Mouse (Mus musculus) olfactory bulb, adult 2 months (tissue): ENCODE measurements around the gene Zfp324.

Experiments used
- CTCF ChIP-seq: fragments of 200-500 bp; IDR thresholded peaks from 2 replicates; pipeline ENCODE4 v1.5.1; 2012; ENCODE audit warnings: low read depth, mild to moderate bottlenecking, low read length, moderate library complexity; ENCODE audit not compliant: insufficient read depth
- POLR2A ChIP-seq: fragments of 200-500 bp; IDR thresholded peaks from 2 replicates; pipeline ENCODE4 v1.6.1; 2012; ENCODE audit warnings: mild to moderate bottlenecking, low read depth, low read length, moderate library complexity; ENCODE audit not compliant: insufficient read depth

DNA sequence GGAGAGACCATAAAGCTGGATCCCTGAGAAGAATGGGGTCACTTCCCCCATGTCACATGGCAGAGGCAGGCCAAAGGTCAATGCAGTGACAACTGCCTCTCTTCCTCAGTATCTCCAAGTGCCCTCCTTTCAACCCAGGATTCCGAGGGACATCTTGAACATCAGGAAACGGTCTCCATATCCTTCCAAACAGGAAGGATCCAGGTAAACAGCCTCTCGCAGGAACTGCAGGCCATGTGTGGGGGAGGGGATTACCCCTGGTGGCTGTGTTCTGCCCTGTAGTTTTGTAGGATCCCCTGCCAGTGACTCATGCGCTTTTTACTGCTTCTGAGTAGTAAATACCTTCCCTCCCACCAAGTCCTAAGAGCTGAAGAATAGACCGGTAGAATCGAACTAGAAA is 14.1 kb downstream of the Zfp324 start:
- TF ChIP-seq CTCF (no peak), POLR2A (no peak)
